Mouse (Mus musculus): ENCODE measurements around the gene Med10.

GRCm38 (mm10) chr13:69855941-69856340 is 53.7 kb downstream of the Med10 start:
- TF ChIP-seq ZC3H11A (IDR thresholded peaks at IDR 0.05; ENCODE audit: borderline replicate concordance, low read depth, low read length) (no peak), MAFK (IDR thresholded peaks at IDR 0.05; ENCODE audit: insufficient read depth, low read depth, low read length) (no peak)
